Mouse (Mus musculus) kidney, postnatal 0 days (tissue): ENCODE results near the gene Pink1. TPM values are rescaled to one million over a fixed set of nuclear protein-coding genes. Genes with fewer than 3 reads are reported as not detected.
A peak's percentile ranks its signal among the peaks of the same experiment; 100 is the strongest.

Experiments used
- ATAC-seq: fragments of 200-750 bp; cut with Nextera tagmentation; replicated peaks from 2 replicates; pipeline ENCODE4 v1.8.0; 2017; ENCODE audit warnings: low read depth, moderate number of reproducible peaks, moderate TSS enrichment, moderate library complexity; ENCODE audit not compliant: low FRiP score
- DNase-seq: peaks from one replicate; pipeline ENCODE4 v3.0.0-alpha.2; 2016; ENCODE audit warnings: low spot score
- H3K27ac ChIP-seq: fragments of 300-500 bp; sonication (generic); 2 replicates; pipeline ENCODE4 v1.5.1; 2014; ENCODE audit warnings: mild to moderate bottlenecking
- H3K27me3 ChIP-seq: fragments of 300-500 bp; sonication (generic); 2 replicates; pipeline ENCODE4 v1.6.1; 2014; ENCODE audit warnings: low read length, mixed read lengths; ENCODE audit not compliant: insufficient read depth
- H3K36me3 ChIP-seq: fragments of 300-500 bp; sonication (generic); 2 replicates; pipeline ENCODE4 v1.6.1; 2014; ENCODE audit warnings: low read length, mixed read lengths; ENCODE audit not compliant: insufficient read depth
- H3K4me1 ChIP-seq: fragments of 300-500 bp; sonication (generic); replicated peaks from 2 replicates; pipeline ENCODE4 v1.6.1; 2014; ENCODE audit warnings: antibody characterized with exemption, low read length, mixed read lengths; ENCODE audit not compliant: insufficient read depth
- H3K4me2 ChIP-seq: fragments of 300-500 bp; sonication (generic); 2 replicates; pipeline ENCODE4 v1.6.1; 2014; ENCODE audit warnings: mild to moderate bottlenecking, low read length, moderate library complexity, mixed read lengths
- H3K4me3 ChIP-seq: fragments of 300-500 bp; sonication (generic); replicated peaks from 2 replicates; pipeline ENCODE4 v1.5.1; 2014; ENCODE audit warnings: low read depth, low read length
- H3K9ac ChIP-seq: fragments of 300-500 bp; sonication (generic); 2 replicates; pipeline ENCODE4 v1.6.1; 2014; ENCODE audit warnings: low read depth, low read length
- H3K9me3 ChIP-seq: fragments of 300-500 bp; sonication (generic); replicated peaks from 2 replicates; pipeline ENCODE4 v1.6.1; 2016; ENCODE audit warnings: low read length, inconsistent platforms, mixed read lengths
- CTCF ChIP-seq: IDR thresholded peaks from 2 replicates; pipeline ENCODE4 v1.5.1; 2016; ENCODE audit warnings: antibody characterized with exemption, low read depth, mild to moderate bottlenecking, moderate library complexity
- WGBS: fragments of 180-500 bp; shearing (Covaris S2); extraction: QIAGEN DNeasy Blood & Tissue Kit; methylation state at CpG from one replicate; pipeline ENCODE4 v1.1.7; 2014; 5-methylcytosine and 5-hydroxymethylcytosine counted together
- polyA plus RNA-seq: library from polyadenylated mRNA; unstranded; fragments of >200 nt; fragmentation: Nextera tagmentation; extraction: Ambion mirVana; gene quantifications from 2 replicates; pipeline ENCODE4 v1.2.1, GENCODE M21; 2015

Gene Pink1
- polyA plus RNA-seq, 1 experiment from 2014 or later: 139 TPM

- no peak overlapping the region for H3K4me2 ChIP-seq
- no peaks in the 10 kb centered on the region for H3K9me3 ChIP-seq
- no peak for TF ChIP-seq CTCF
- no peaks in the 10 kb centered on the region for H3K36me3 ChIP-seq
- no peaks in the 10 kb centered on the region for H3K27me3 ChIP-seq
- no peak overlapping the region for H3K9ac ChIP-seq
- no peaks in the 10 kb centered on the region for H3K4me1 ChIP-seq
- H3K27ac ChIP-seq: no peak overlapping the region
- DNase-seq (no peak), ATAC-seq (no peak)
- no peak overlapping the region for H3K4me3 ChIP-seq
- WGBS: 80% methylated on average over 2 of the region's 2 CpGs
Observed at GRCm38 (mm10) chr4:138355496-138355895, 29.4 kb upstream of the Pink1 start.

- Histone ChIP-seq H3K36me3 (no peaks in the 10 kb centered on the region), H3K27ac (no peak overlapping the region), H3K4me2 (no peak overlapping the region), H3K27me3 (no peaks in the 10 kb centered on the region), H3K4me1 (no peaks in the 10 kb centered on the region), H3K4me3 (no peak overlapping the region), H3K9ac (no peak overlapping the region), H3K9me3 (no peaks in the 10 kb centered on the region)
- ATAC-seq (no peak; the same call in 1 of the 2 replicates), DNase-seq (no peak)
- 56% methylated on average over 10 of the region's 10 CpGs for WGBS
- TF ChIP-seq CTCF: peak; percentile 28; the same call in 1 of the 2 replicates
Observed at GRCm38 (mm10) chr4:138353438-138354171, 27.5 kb upstream of the Pink1 start.

- Histone ChIP-seq H3K27me3 (no peaks in the 10 kb centered on the region), H3K27ac (no peak overlapping the region), H3K4me1 (no peaks in the 10 kb centered on the region), H3K4me2 (no peak overlapping the region), H3K9me3 (no peaks in the 10 kb centered on the region), H3K4me3 (no peak overlapping the region), H3K9ac (no peak overlapping the region), H3K36me3 (no peaks in the 10 kb centered on the region)
- DNase-seq (no peak), ATAC-seq (no peak)
- no peak for TF ChIP-seq CTCF
- 84% methylated on average over 6 of the region's 6 CpGs for WGBS
Observed at GRCm38 (mm10) chr4:138352692-138353091, 26.6 kb upstream of the Pink1 start.

GRCm38 (mm10) chr4:138351821-138352220 is 25.7 kb upstream of the Pink1 start:
- H3K9me3 ChIP-seq: no peaks in the 10 kb centered on the region
- H3K4me1 ChIP-seq: no peaks in the 10 kb centered on the region
- H3K27me3 ChIP-seq: no peaks in the 10 kb centered on the region
- DNase-seq: no peak
- ATAC-seq: no peak
- H3K27ac ChIP-seq: no peak overlapping the region
- no peak overlapping the region for H3K4me2 ChIP-seq
- H3K9ac ChIP-seq: no peak overlapping the region
- H3K4me3 ChIP-seq: no peak overlapping the region
- TF ChIP-seq CTCF: no peak
- 90% methylated on average over 5 of the region's 5 CpGs for WGBS
- no peaks in the 10 kb centered on the region for H3K36me3 ChIP-seq

- TF ChIP-seq CTCF: no peak
- H3K4me1 ChIP-seq: peaks cover 1% of the 10 kb centered on the region
- 74% methylated on average over 7 of the region's 7 CpGs for WGBS
- no peak overlapping the region for H3K27ac ChIP-seq
- H3K9me3 ChIP-seq: no peaks in the 10 kb centered on the region
- no peak overlapping the region for H3K4me3 ChIP-seq
- no peak overlapping the region for H3K4me2 ChIP-seq
- no peak overlapping the region for H3K9ac ChIP-seq
- H3K36me3 ChIP-seq: no peaks in the 10 kb centered on the region
- ATAC-seq (no peak), DNase-seq (no peak)
- no peaks in the 10 kb centered on the region for H3K27me3 ChIP-seq
Observed at GRCm38 (mm10) chr4:138348716-138349115, 22.6 kb upstream of the Pink1 start.

GRCm38 (mm10) chr4:138347280-138347679 is 21.2 kb upstream of the Pink1 start:
- no peak overlapping the region for H3K9ac ChIP-seq
- peaks cover 10% of the 10 kb centered on the region for H3K4me1 ChIP-seq
- H3K4me3 ChIP-seq: no peak overlapping the region
- no peaks in the 10 kb centered on the region for H3K9me3 ChIP-seq
- ATAC-seq (no peak), DNase-seq (no peak)
- H3K36me3 ChIP-seq: no peaks in the 10 kb centered on the region
- WGBS: 73% methylated on average over 1 of the region's 1 CpGs
- H3K27ac ChIP-seq: no peak overlapping the region
- no peak overlapping the region for H3K4me2 ChIP-seq
- no peaks in the 10 kb centered on the region for H3K27me3 ChIP-seq
- no peak for TF ChIP-seq CTCF
